Mouse (Mus musculus): ENCODE measurements around the gene Rinl.

GRCm38 (mm10) chr7:28847273-28847672 lies 58.5 kb downstream of the Rinl start:
- TF ChIP-seq USF1 (IDR thresholded peaks at IDR 0.05; ENCODE audit: low read depth, low read length) (no peak), GABPA (IDR thresholded peaks at IDR 0.05; ENCODE audit: insufficient replicate concordance, low read depth, low read length) (no peak), POLR2A (IDR thresholded peaks at IDR 0.05; ENCODE audit: low read depth, low read length) (no peak), CTCF (conservative IDR thresholded peaks at IDR 0.05 in 1 of 2, IDR thresholded peaks at IDR 0.05 in 1 of 2; ENCODE audit: low read depth in 2 of 2, low read length in 2 of 2) (no peak), NELFE (IDR thresholded peaks at IDR 0.05; ENCODE audit: low read depth, low read length) (no peak), MAX (IDR thresholded peaks at IDR 0.05; ENCODE audit: low read length) (no peak), NRF1 (IDR thresholded peaks at IDR 0.05; ENCODE audit: low read depth, low read length) (no peak), ZKSCAN1 (IDR thresholded peaks at IDR 0.05; ENCODE audit: borderline replicate concordance, low read depth, low read length) (no peak), KAT2A (IDR thresholded peaks at IDR 0.05; ENCODE audit: insufficient replicate concordance, low read length) (no peak), TBP (conservative IDR thresholded peaks at IDR 0.05; ENCODE audit: low read depth, low read length) (no peak), ZNF384 (IDR thresholded peaks at IDR 0.05; ENCODE audit: low read depth, low read length) (no peak), CHD2 (IDR thresholded peaks at IDR 0.05; ENCODE audit: low read length) (no peak), CHD1 (IDR thresholded peaks at IDR 0.05; ENCODE audit: low read depth, low read length) (no peak), MAZ (IDR thresholded peaks at IDR 0.05; ENCODE audit: low read depth, low read length) (no peak)
